ENCODE assay signal across 8 mouse cellular contexts in genomic region chr7:72306382-72306841, GRCm38 (mm10). TPM values are rescaled to one million over a fixed set of nuclear protein-coding genes. Genes with fewer than 3 reads are reported as not detected.
A peak's percentile ranks its signal among the peaks of the same experiment; 100 is the strongest.
DNase-seq lines count a peak whose midpoint lies in the region; ATAC-seq and TF ChIP-seq lines count a peak whose summit lies in the region.

TSS of gene Mctp2 (minus strand) at chr7:72306608.

- ATAC-seq in inflammation-experienced regulatory T-cells, adult 6 months: peak; percentile 91
- peak; percentile 81 for ATAC-seq in limb, embryonic 14.5 days (ENCODE audit: low FRiP score, low read depth)
- ATAC-seq in midbrain, embryonic 15.5 days (replicated peaks): peak; percentile 67

- no peaks in the 10 kb centered on the region for H3K9me3 ChIP-seq in ES-E14 (ENCODE audit: control insufficient read depth, insufficient read depth, low read depth, low read length)
- H3K9me3 ChIP-seq in limb, embryonic 14.5 days (ENCODE audit: control insufficient read depth, low read length): no peaks in the 10 kb centered on the region
- no peaks in the 10 kb centered on the region for H3K9me3 ChIP-seq in midbrain, embryonic 15.5 days

- no peaks in the 10 kb centered on the region for H3K36me3 ChIP-seq in ES-E14 (ENCODE audit: control insufficient read depth, insufficient read depth, low read length, poor library complexity, severe bottlenecking)
- no peaks in the 10 kb centered on the region for H3K36me3 ChIP-seq in limb, embryonic 14.5 days (ENCODE audit: control insufficient read depth, insufficient read depth, low read length)
- no peaks in the 10 kb centered on the region for H3K36me3 ChIP-seq in midbrain, embryonic 15.5 days (replicated peaks)

- DNase-seq in ES-E14 (ENCODE audit: low read depth, low spot score): peak; percentile 56
- DNase-seq in gastrocnemius, postnatal 25 days: peak; percentile 27
- DNase-seq in limb, embryonic 14.5 days (ENCODE audit: low spot score): peak; percentile 58
- peak; percentile 31 to 68 for DNase-seq in spleen, postnatal 10 days (ENCODE audit: low spot score in 2 of 2)
- no peak for DNase-seq in c-Kit-positive CD71-positive TER-119-positive erythroid progenitor cells, embryonic 14.5 days (ENCODE audit: low spot score)

- H3K9ac ChIP-seq in ES-E14 (ENCODE audit: insufficient read depth, low read depth, low read length, poor library complexity, severe bottlenecking): peak within 1 kb of the TSS; percentile 80
- H3K9ac ChIP-seq in limb, embryonic 14.5 days (ENCODE audit: low read depth, low read length, severe bottlenecking): peak within 1 kb of the TSS; percentile 43
- H3K9ac ChIP-seq in midbrain, embryonic 15.5 days: peak within 1 kb of the TSS; percentile 42

- H3K27me3 ChIP-seq in limb, embryonic 14.5 days (ENCODE audit: control insufficient read depth, insufficient read depth, low read length): no peaks in the 10 kb centered on the region
- H3K27me3 ChIP-seq in midbrain, embryonic 15.5 days (replicated peaks): peaks cover 18% of the 10 kb centered on the region

- in situ Hi-C loops in ES-E14 (cut with MboI; ENCODE audit: low sequenced_read_pairs in 2 of 2, unreplicated experiment in 2 of 2): no loop called here

- peak within 1 kb of the TSS; percentile 69 to 70 for H3K4me3 ChIP-seq in ES-E14 (ENCODE audit: insufficient read depth in 1 of 2, low read depth in 1 of 2, low read length in 2 of 2, poor library complexity in 1 of 2, severe bottlenecking in 1 of 2)
- H3K4me3 ChIP-seq in brown adipose tissue, adult 24 weeks (ENCODE audit: insufficient read depth, low read depth, low read length): peak within 1 kb of the TSS; percentile 46
- H3K4me3 ChIP-seq in limb, embryonic 14.5 days (replicated peaks; ENCODE audit: low read length): peak within 1 kb of the TSS; percentile 52
- H3K4me3 ChIP-seq in midbrain, embryonic 15.5 days: peak within 1 kb of the TSS; percentile 54

- under 1% methylated on average over 26 of the region's 28 CpGs for WGBS in limb, embryonic 14.5 days
- WGBS in midbrain, embryonic 15.5 days: under 1% methylated on average over 28 of the region's 28 CpGs

- H3K4me2 ChIP-seq in limb, embryonic 14.5 days (replicated peaks; ENCODE audit: low read depth, low read length, severe bottlenecking): peak within 1 kb of the TSS; percentile 97
- peak within 1 kb of the TSS; percentile 99 for H3K4me2 ChIP-seq in midbrain, embryonic 15.5 days

- peaks cover 5 to 7% of the 10 kb centered on the region in 2 experiments; a peak in 3 of 4 replicates for H3K4me1 ChIP-seq in ES-E14 (ENCODE audit: control insufficient read depth in 2 of 2, insufficient read depth in 2 of 2, low read length in 2 of 2, poor library complexity in 1 of 2)
- H3K4me1 ChIP-seq in brown adipose tissue, adult 24 weeks (ENCODE audit: control insufficient read depth, insufficient read depth, insufficient read length, low read length): 0 out of 2 replicates have a peak, but pooled peaks cover 4% of the 10 kb centered on the region
- H3K4me1 ChIP-seq in limb, embryonic 14.5 days (ENCODE audit: control insufficient read depth, insufficient read depth, low read length): peaks cover 6% of the 10 kb centered on the region; the same call in 1 of the 2 replicates
- H3K4me1 ChIP-seq in midbrain, embryonic 15.5 days: peaks cover 14% of the 10 kb centered on the region

- H3K27ac ChIP-seq in ES-E14 (ENCODE audit: insufficient read depth, low read depth, low read length, poor library complexity, severe bottlenecking): 0 out of 2 replicates have a peak within 1 kb of the TSS, but pooled peaks have one; percentile 47
- H3K27ac ChIP-seq in brown adipose tissue, adult 24 weeks (replicated peaks; ENCODE audit: low read depth, low read length): no peak within 1 kb of the TSS
- H3K27ac ChIP-seq in limb, embryonic 14.5 days (replicated peaks; ENCODE audit: low read depth, low read length): 0 out of 2 replicates have a peak within 1 kb of the TSS, but pooled peaks have one; percentile 14
- no peak within 1 kb of the TSS for H3K27ac ChIP-seq in midbrain, embryonic 15.5 days

- TF ChIP-seq POLR2A in limb, embryonic 14.5 days (IDR thresholded peaks at IDR 0.05; ENCODE audit: borderline replicate concordance, extremely low read depth, insufficient read depth, insufficient read length): no peak

TF ChIP-seq in ES-E14, 5 proteins besides CTCF, POLR2A, EP300 and RAD21:
- TF ChIP-seq HCFC1 (IDR thresholded peaks at IDR 0.05; ENCODE audit: borderline replicate concordance, insufficient read depth, low read length) (0 out of 2 replicates have a peak, but pooled peaks have one; percentile 31), ZC3H11A (IDR thresholded peaks at IDR 0.05; ENCODE audit: borderline replicate concordance, low read depth, low read length) (no peak)

RNA-seq across cellular contexts. Expression of gene Mctp2, which starts in this region (rescaled TPM):
- 6.2 and 9.0 TPM in 2 replicates for total RNA-seq in ES-E14 (2012; rRNA removed)
- not detected in 2 replicates for polyA plus RNA-seq in brown adipose tissue, adult 24 weeks (2012; ENCODE audit: insufficient read depth, insufficient read length, missing spikeins)
- under 1 TPM; 0.11 to 0.26 TPM for total RNA-seq in gastrocnemius, postnatal 25 days (2021)
- polyA plus RNA-seq in inflammation-experienced regulatory T-cells, adult 6 months (2017; shearing (Covaris generic)): 1 to 10 TPM; 3.2 to 7.3 (median 5.4) TPM
- 0.47 and 1.0 TPM in 2 replicates for polyA plus RNA-seq in limb, embryonic 14.5 days (2012; rRNA removed)
- 0.89 and 1.3 TPM in 2 replicates for polyA plus RNA-seq in limb, embryonic 14.5 days (2014; fragmentation: Nextera tagmentation; extraction: Ambion mirVana)
- 0.43 and 0.45 TPM in 2 replicates for polyA plus RNA-seq in midbrain, embryonic 15.5 days (2015; fragmentation: Nextera tagmentation; extraction: Ambion mirVana)

Comparison
In these comparisons a context has a peak if more than half of its experiments do, and no peak if none do; other contexts are left out.
1. Peak in DNase-seq in gastrocnemius, postnatal 25 days; RNA of the gene not detected or under 1 TPM.
2. Peak in ATAC-seq, H3K4me3 ChIP-seq, H3K9ac ChIP-seq and H3K4me2 ChIP-seq in midbrain, embryonic 15.5 days; RNA of the gene not detected or under 1 TPM.
3. H3K27ac ChIP-seq: peak in ES-E14 (single experiment) and limb, embryonic 14.5 days (single experiment); none in brown adipose tissue, adult 24 weeks (single experiment) and midbrain, embryonic 15.5 days (single experiment).
4. Peak in every context shown above with its lines, with median percentiles within 50 percentile points of each other: H3K4me3 ChIP-seq, H3K9ac ChIP-seq and ATAC-seq.